Mouse (Mus musculus) megakaryocyte, embryonic 14.5 days (primary cell): ENCODE measurements around the gene Myb.

ENCODE experiments used
- FLI1 ChIP-seq: IDR thresholded peaks from 2 replicates; pipeline ENCODE4 v1.6.1; 2012; ENCODE audit warnings: low read length, inconsistent platforms, mixed read lengths
- GATA1 ChIP-seq: IDR thresholded peaks from 3 replicates; pipeline ENCODE4 v1.6.1; 2012; ENCODE audit warnings: mixed read lengths, low read length, inconsistent platforms, borderline replicate concordance

- TF ChIP-seq GATA1 (no peak), FLI1 (no peak)
These were observed 73.1 kb downstream of the Myb start for GRCm38 (mm10) chr10:21087614-21088232.
